Mouse (Mus musculus): Measurements from ENCODE around the gene Ppp6r2. TPM values are rescaled to one million over a fixed set of nuclear protein-coding genes. Genes with fewer than 3 reads are reported as not detected.

The Ppp6r2 gene
- polyA plus RNA-seq, 1 experiment from 2014 or later = 23.9 TPM

- ATAC-seq = peak; percentile 62
- Histone ChIP-seq H3K36me3 (no peaks in the 10 kb centered on the region), H3K4me3 (replicated peaks) (peak within 1 kb of the TSS; percentile 29), H3K27me3 (replicated peaks) (peaks cover 12% of the 10 kb centered on the region), H3K4me1 (replicated peaks) (0 out of 2 replicates have a peak, but pooled peaks cover 6% of the 10 kb centered on the region), H3K4me2 (replicated peaks) (peak within 1 kb of the TSS; percentile 61), H3K27ac (no peak within 1 kb of the TSS), H3K9me3 (no peaks in the 10 kb centered on the region), H3K9ac (peak within 1 kb of the TSS; percentile 18; the same call in 1 of the 2 replicates)
- WGBS = 6% methylated on average over 26 of the region's 26 CpGs
Observed at GRCm38 (mm10) chr15:89322670-89323522, 111.5 kb downstream of the Ppp6r2 start, which contains the start of gene Adm2. Gene Adm2, plus strand, starts transcription at chr15:89322720.

GRCm38 (mm10) chr15:89323656-89324055 lies 112.3 kb downstream of the Ppp6r2 start:
- ATAC-seq = no peak
- H3K4me3 ChIP-seq (replicated peaks) = no peak overlapping the region

GRCm38 (mm10) chr15:89326441-89326840 lies 115.1 kb downstream of the Ppp6r2 start:
- no peak for ATAC-seq
- 63% methylated on average over 5 of the region's 5 CpGs for WGBS

More at GRCm38 (mm10) chr15:89323656-89324055, 112.3 kb downstream of the Ppp6r2 start:
- 0 out of 2 replicates have a peak, but pooled peaks cover 6% of the 10 kb centered on the region for H3K4me1 ChIP-seq (replicated peaks)
- H3K4me2 ChIP-seq (replicated peaks) = 0 out of 2 replicates have a peak overlapping the region, but pooled peaks have one; percentile 61
- no peak overlapping the region for H3K27ac ChIP-seq
- 89% methylated on average over 4 of the region's 4 CpGs for WGBS
- H3K27me3 ChIP-seq (replicated peaks) = peaks cover 12% of the 10 kb centered on the region
- H3K9me3 ChIP-seq = no peaks in the 10 kb centered on the region
- no peak overlapping the region for H3K9ac ChIP-seq
- no peaks in the 10 kb centered on the region for H3K36me3 ChIP-seq

GRCm38 (mm10) chr15:89334271-89334670 lies 122.9 kb downstream of the Ppp6r2 start, which contains the start of gene Miox:
Gene Miox, plus strand, starts transcription at chr15:89334398.
- H3K9ac ChIP-seq = no peak within 1 kb of the TSS
- ATAC-seq = no peak
- H3K27me3 ChIP-seq (replicated peaks) = no peaks in the 10 kb centered on the region
- H3K4me1 ChIP-seq (replicated peaks) = no peaks in the 10 kb centered on the region
- H3K27ac ChIP-seq = no peak within 1 kb of the TSS
- no peaks in the 10 kb centered on the region for H3K36me3 ChIP-seq
- no peaks in the 10 kb centered on the region for H3K9me3 ChIP-seq
- H3K4me3 ChIP-seq (replicated peaks) = no peak within 1 kb of the TSS
- no peak within 1 kb of the TSS for H3K4me2 ChIP-seq (replicated peaks)
- 85% methylated on average over 7 of the region's 7 CpGs for WGBS

More at GRCm38 (mm10) chr15:89326441-89326840, 115.1 kb downstream of the Ppp6r2 start:
- H3K27me3 ChIP-seq (replicated peaks) = peaks cover 12% of the 10 kb centered on the region
- H3K9me3 ChIP-seq = no peaks in the 10 kb centered on the region
- H3K36me3 ChIP-seq = no peaks in the 10 kb centered on the region
- H3K4me3 ChIP-seq (replicated peaks) = no peak overlapping the region
- no peak overlapping the region for H3K9ac ChIP-seq
- H3K4me1 ChIP-seq (replicated peaks) = 0 out of 2 replicates have a peak, but pooled peaks cover 6% of the 10 kb centered on the region
- no peak overlapping the region for H3K27ac ChIP-seq
- H3K4me2 ChIP-seq (replicated peaks) = no peak overlapping the region

- Histone ChIP-seq H3K27me3 (replicated peaks) (no peaks in the 10 kb centered on the region), H3K9me3 (no peaks in the 10 kb centered on the region), H3K4me2 (replicated peaks) (no peak overlapping the region), H3K36me3 (no peaks in the 10 kb centered on the region), H3K4me3 (replicated peaks) (no peak overlapping the region), H3K9ac (no peak overlapping the region), H3K27ac (no peak overlapping the region), H3K4me1 (replicated peaks) (no peaks in the 10 kb centered on the region)
- 80% methylated on average over 17 of the region's 17 CpGs for WGBS
- ATAC-seq = no peak
Observed at GRCm38 (mm10) chr15:89334774-89335537, 123.6 kb downstream of the Ppp6r2 start.

- no peaks in the 10 kb centered on the region for H3K9me3 ChIP-seq
- no peak overlapping the region for H3K4me3 ChIP-seq (replicated peaks)
- WGBS = 85% methylated on average over 14 of the region's 14 CpGs
- H3K27me3 ChIP-seq (replicated peaks) = no peaks in the 10 kb centered on the region
- no peak overlapping the region for H3K4me2 ChIP-seq (replicated peaks)
- no peaks in the 10 kb centered on the region for H3K36me3 ChIP-seq
- no peak overlapping the region for H3K27ac ChIP-seq
- no peak overlapping the region for H3K9ac ChIP-seq
- H3K4me1 ChIP-seq (replicated peaks) = no peaks in the 10 kb centered on the region
- no peak for ATAC-seq
Observed at GRCm38 (mm10) chr15:89336422-89336821, 125.1 kb downstream of the Ppp6r2 start.

Other genes starting within 250 kb of the Ppp6r2 start
- not detected in 2 replicates for gene Mlc1, start 232.5 kb upstream of the Ppp6r2 start, polyA plus RNA-seq (2015; fragmentation: Nextera tagmentation; extraction: Ambion mirVana)
- gene Mov10l1, start 228.6 kb upstream of the Ppp6r2 start, polyA plus RNA-seq (2015; fragmentation: Nextera tagmentation; extraction: Ambion mirVana) = not detected in 2 replicates
- gene Panx2, start 151.8 kb upstream of the Ppp6r2 start, polyA plus RNA-seq (2015; fragmentation: Nextera tagmentation; extraction: Ambion mirVana) = 0.21 and 0.59 TPM in 2 replicates
- gene Trabd, start 136.4 kb upstream of the Ppp6r2 start, polyA plus RNA-seq (2015; fragmentation: Nextera tagmentation; extraction: Ambion mirVana) = 46.4 and 56.6 TPM in 2 replicates
- 15.9 and 17.6 TPM in 2 replicates for gene Selenoo, start 122.5 kb upstream of the Ppp6r2 start, polyA plus RNA-seq (2015; fragmentation: Nextera tagmentation; extraction: Ambion mirVana)
- 10.5 and 12.6 TPM in 2 replicates for gene Tubgcp6, start 88.4 kb upstream of the Ppp6r2 start, polyA plus RNA-seq (2015; fragmentation: Nextera tagmentation; extraction: Ambion mirVana)
- gene Hdac10, start 82.9 kb upstream of the Ppp6r2 start, polyA plus RNA-seq (2015; fragmentation: Nextera tagmentation; extraction: Ambion mirVana) = 20.3 and 20.8 TPM in 2 replicates
- gene Mapk12, start 70.8 kb upstream of the Ppp6r2 start, polyA plus RNA-seq (2015; fragmentation: Nextera tagmentation; extraction: Ambion mirVana) = 3.6 and 4.2 TPM in 2 replicates
- gene Mapk11, start 61.9 kb upstream of the Ppp6r2 start, polyA plus RNA-seq (2015; fragmentation: Nextera tagmentation; extraction: Ambion mirVana) = 5.8 and 6.0 TPM in 2 replicates
- 107 and 118 TPM in 2 replicates for gene Plxnb2, start 30.8 kb upstream of the Ppp6r2 start, polyA plus RNA-seq (2015; fragmentation: Nextera tagmentation; extraction: Ambion mirVana)
- 12.1 and 13.1 TPM in 2 replicates for gene Dennd6b, start 15.1 kb upstream of the Ppp6r2 start, polyA plus RNA-seq (2015; fragmentation: Nextera tagmentation; extraction: Ambion mirVana)
- 35.1 and 38.8 TPM in 2 replicates for gene Sbf1, start 103.8 kb downstream of the Ppp6r2 start, polyA plus RNA-seq (2015; fragmentation: Nextera tagmentation; extraction: Ambion mirVana)
- 1.4 and 1.5 TPM in 2 replicates for gene Adm2, start 111.2 kb downstream of the Ppp6r2 start, polyA plus RNA-seq (2015; fragmentation: Nextera tagmentation; extraction: Ambion mirVana)
- gene Miox, start 122.8 kb downstream of the Ppp6r2 start, polyA plus RNA-seq (2015; fragmentation: Nextera tagmentation; extraction: Ambion mirVana) = 0.32 and 0.36 TPM in 2 replicates
- 55.2 and 58.0 TPM in 2 replicates for gene Lmf2, start 144.1 kb downstream of the Ppp6r2 start, polyA plus RNA-seq (2015; fragmentation: Nextera tagmentation; extraction: Ambion mirVana)
- gene Ncaph2, start 144.2 kb downstream of the Ppp6r2 start, polyA plus RNA-seq (2015; fragmentation: Nextera tagmentation; extraction: Ambion mirVana) = 131 and 138 TPM in 2 replicates
- 10.4 and 12.8 TPM in 2 replicates for gene Sco2, start 162.3 kb downstream of the Ppp6r2 start, polyA plus RNA-seq (2015; fragmentation: Nextera tagmentation; extraction: Ambion mirVana)
- gene Tymp, start 165.5 kb downstream of the Ppp6r2 start, polyA plus RNA-seq (2015; fragmentation: Nextera tagmentation; extraction: Ambion mirVana) = 1.4 and 1.5 TPM in 2 replicates
- 0.37 and 0.67 TPM in 2 replicates for gene Odf3b, start 167.7 kb downstream of the Ppp6r2 start, polyA plus RNA-seq (2015; fragmentation: Nextera tagmentation; extraction: Ambion mirVana)
- not detected in 2 replicates for gene Klhdc7b, start 173.4 kb downstream of the Ppp6r2 start, polyA plus RNA-seq (2015; fragmentation: Nextera tagmentation; extraction: Ambion mirVana)
- gene Syce3, start 198.9 kb downstream of the Ppp6r2 start, polyA plus RNA-seq (2015; fragmentation: Nextera tagmentation; extraction: Ambion mirVana) = 0.72 TPM in 1 of 2 replicates, not detected in the other
- 0.47 and 0.69 TPM in 2 replicates for gene Cpt1b, start 214.3 kb downstream of the Ppp6r2 start, polyA plus RNA-seq (2015; fragmentation: Nextera tagmentation; extraction: Ambion mirVana)
- 2.5 and 2.8 TPM in 2 replicates for gene C730034F03Rik, start 218.0 kb downstream of the Ppp6r2 start, polyA plus RNA-seq (2015; fragmentation: Nextera tagmentation; extraction: Ambion mirVana)
- not detected in 2 replicates for gene Gm44502, start 218.1 kb downstream of the Ppp6r2 start, polyA plus RNA-seq (2015; fragmentation: Nextera tagmentation; extraction: Ambion mirVana)
- 52.6 and 61.8 TPM in 2 replicates for gene Chkb, start 218.4 kb downstream of the Ppp6r2 start, polyA plus RNA-seq (2015; fragmentation: Nextera tagmentation; extraction: Ambion mirVana)
- 4.1 and 4.5 TPM in 2 replicates for gene Mapk8ip2, start 242.4 kb downstream of the Ppp6r2 start, polyA plus RNA-seq (2015; fragmentation: Nextera tagmentation; extraction: Ambion mirVana)